Mouse (Mus musculus) heart, embryonic 14.5 days (tissue): ENCODE data around the gene Apob. TPM values are rescaled to one million over a fixed set of nuclear protein-coding genes. Genes with fewer than 3 reads are reported as not detected.
A peak's percentile ranks its signal among the peaks of the same experiment; 100 is the strongest.

Experiments used
- ATAC-seq: fragments of 200-750 bp; cut with Nextera tagmentation; 2 replicates; pipeline ENCODE4 v1.8.0; 2017; ENCODE audit warnings: low read depth, moderate TSS enrichment; ENCODE audit not compliant: insufficient number of reproducible peaks, insufficient read depth, low FRiP score
- H3K27ac ChIP-seq, 2 experiments: fragments of 200-500 bp in 1 of 2; fragments of 300-500 bp in 1 of 2; sonication (generic) in 1 of 2; replicated peaks in 1 of 2; 2 replicates each; pipeline ENCODE4 v1.5.1; 2012 to 2014; ENCODE audit warnings: low read depth in 2 of 2, low read length in 2 of 2, control low read depth in 1 of 2, mild to moderate bottlenecking in 1 of 2, mixed read lengths in 1 of 2; ENCODE audit not compliant: control insufficient read depth in 1 of 2, insufficient read depth in 1 of 2
- H3K27me3 ChIP-seq: fragments of 300-500 bp; sonication (generic); 2 replicates; pipeline ENCODE4 v1.6.1; 2014; ENCODE audit warnings: mild to moderate bottlenecking, low read length, control low read depth; ENCODE audit not compliant: control insufficient read depth, insufficient read depth
- H3K36me3 ChIP-seq: fragments of 300-500 bp; sonication (generic); 2 replicates; pipeline ENCODE4 v1.6.1; 2014; ENCODE audit warnings: mild to moderate bottlenecking, control low read depth, low read length, mixed read lengths; ENCODE audit not compliant: control insufficient read depth, insufficient read depth
- H3K4me1 ChIP-seq, 2 experiments: fragments of 200-500 bp in 1 of 2; fragments of 300-500 bp in 1 of 2; sonication (generic) in 1 of 2; 2 replicates each; pipeline ENCODE4 v1.6.1; 2012 to 2014; ENCODE audit warnings: low read length in 2 of 2, control low read depth in 1 of 2, mixed read lengths in 1 of 2; ENCODE audit not compliant: control insufficient read depth in 2 of 2, insufficient read depth in 2 of 2
- H3K4me2 ChIP-seq: fragments of 300-500 bp; sonication (generic); 2 replicates; pipeline ENCODE4 v1.6.1; 2014; ENCODE audit warnings: mild to moderate bottlenecking, low read length
- H3K4me3 ChIP-seq, 2 experiments: fragments of 200-500 bp in 1 of 2; fragments of 300-500 bp in 1 of 2; sonication (generic) in 1 of 2; 2 replicates each; pipeline ENCODE4 v1.5.1; 2012 to 2014; ENCODE audit warnings: low read length in 2 of 2, mild to moderate bottlenecking in 2 of 2, control low read depth in 1 of 2, low read depth in 1 of 2, moderate library complexity in 1 of 2; ENCODE audit not compliant: control insufficient read depth in 1 of 2, insufficient read depth in 1 of 2
- H3K9ac ChIP-seq: fragments of 300-500 bp; sonication (generic); 2 replicates; pipeline ENCODE4 v1.6.1; 2014; ENCODE audit warnings: mild to moderate bottlenecking, low read length
- H3K9me3 ChIP-seq: fragments of 300-500 bp; sonication (generic); 2 replicates; pipeline ENCODE4 v1.6.1; 2016; ENCODE audit warnings: low read length, control low read depth; ENCODE audit not compliant: control insufficient read depth
- WGBS: fragments of 180-500 bp; shearing (Covaris S2); extraction: QIAGEN DNeasy Blood & Tissue Kit; methylation state at CpG from one replicate; pipeline ENCODE4 v1.1.7; 2014; 5-methylcytosine and 5-hydroxymethylcytosine counted together
- polyA plus RNA-seq: library from polyadenylated mRNA; unstranded; fragments of >200 nt; fragmentation: Nextera tagmentation; extraction: Ambion mirVana; gene quantifications from 2 replicates; pipeline ENCODE4 v1.2.1, GENCODE M21; 2014

Gene Apob
- polyA plus RNA-seq, 1 experiment from 2014 or later, result 0.22 TPM

- no peak for ATAC-seq
- no peaks in the 10 kb centered on the region for H3K27me3 ChIP-seq
- H3K36me3 ChIP-seq, result no peaks in the 10 kb centered on the region
- H3K27ac ChIP-seq, result no peak overlapping the region
- no peaks in the 10 kb centered on the region for H3K9me3 ChIP-seq
- no peak overlapping the region for H3K4me3 ChIP-seq
- 79% methylated on average over 2 of the region's 2 CpGs for WGBS
- no peak overlapping the region for H3K4me2 ChIP-seq
- H3K9ac ChIP-seq, result no peak overlapping the region
- H3K4me1 ChIP-seq, result no peaks in the 10 kb centered on the region; a peak in 1 of 4 replicates
Observed at GRCm38 (mm10) chr12:7970301-7970700, 7.1 kb upstream of the Apob start.

GRCm38 (mm10) chr12:7970817-7971216 is 6.6 kb upstream of the Apob start:
- no peak overlapping the region for H3K4me2 ChIP-seq

GRCm38 (mm10) chr12:7971736-7972135 is 5.7 kb upstream of the Apob start:
- no peak for ATAC-seq
- WGBS, result 89% methylated on average over 2 of the region's 2 CpGs

More at GRCm38 (mm10) chr12:7970817-7971216, 6.6 kb upstream of the Apob start:
- 79% methylated on average over 3 of the region's 3 CpGs for WGBS
- Histone ChIP-seq H3K9me3 (no peaks in the 10 kb centered on the region), H3K36me3 (no peaks in the 10 kb centered on the region), H3K9ac (no peak overlapping the region), H3K27me3 (no peaks in the 10 kb centered on the region), H3K4me3 (no peak overlapping the region), H3K4me1 (no peaks in the 10 kb centered on the region; a peak in 1 of 4 replicates), H3K27ac (no peak overlapping the region)
- no peak for ATAC-seq

GRCm38 (mm10) chr12:7973773-7974322 is 3.6 kb upstream of the Apob start:
- H3K27me3 ChIP-seq, result no peaks in the 10 kb centered on the region
- H3K4me1 ChIP-seq, result no peaks in the 10 kb centered on the region
- no peak overlapping the region for H3K9ac ChIP-seq
- no peaks in the 10 kb centered on the region for H3K36me3 ChIP-seq
- no peak for ATAC-seq
- no peak overlapping the region for H3K4me2 ChIP-seq
- 61% methylated on average over 5 of the region's 5 CpGs for WGBS
- no peaks in the 10 kb centered on the region for H3K9me3 ChIP-seq
- no peak overlapping the region for H3K4me3 ChIP-seq
- H3K27ac ChIP-seq, result no peak overlapping the region

More at GRCm38 (mm10) chr12:7971736-7972135, 5.7 kb upstream of the Apob start:
- Histone ChIP-seq H3K27me3 (no peaks in the 10 kb centered on the region), H3K4me2 (no peak overlapping the region), H3K9me3 (no peaks in the 10 kb centered on the region), H3K9ac (no peak overlapping the region), H3K4me1 (no peaks in the 10 kb centered on the region; a peak in 1 of 4 replicates), H3K27ac (no peak overlapping the region), H3K36me3 (no peaks in the 10 kb centered on the region), H3K4me3 (no peak overlapping the region)

- H3K36me3 ChIP-seq, result no peaks in the 10 kb centered on the region
- peak overlapping the region; percentile 37; the same call in 1 of the 2 replicates for H3K4me2 ChIP-seq
- WGBS, result 44% methylated on average over 13 of the region's 13 CpGs
- ATAC-seq, result no peak
- H3K27ac ChIP-seq, result no peak overlapping the region
- no peak overlapping the region for H3K9ac ChIP-seq
- H3K4me3 ChIP-seq, result no peak overlapping the region
- no peaks in the 10 kb centered on the region for H3K9me3 ChIP-seq
- H3K4me1 ChIP-seq, result no peaks in the 10 kb centered on the region
- no peaks in the 10 kb centered on the region for H3K27me3 ChIP-seq
Observed at GRCm38 (mm10) chr12:7978190-7978884, 889 bp downstream of the Apob start.

- no peak overlapping the region for H3K4me2 ChIP-seq
- ATAC-seq, result no peak
- no peak overlapping the region for H3K27ac ChIP-seq
- no peaks in the 10 kb centered on the region for H3K27me3 ChIP-seq
- no peaks in the 10 kb centered on the region for H3K36me3 ChIP-seq
- H3K4me3 ChIP-seq, result no peak overlapping the region
- 65% methylated on average over 1 of the region's 1 CpGs for WGBS
- no peaks in the 10 kb centered on the region for H3K9me3 ChIP-seq
- H3K4me1 ChIP-seq, result no peaks in the 10 kb centered on the region
- H3K9ac ChIP-seq, result no peak overlapping the region
Observed at GRCm38 (mm10) chr12:7984411-7984810, 7.0 kb downstream of the Apob start.

- Histone ChIP-seq H3K4me3 (no peak overlapping the region), H3K9me3 (no peaks in the 10 kb centered on the region), H3K36me3 (no peaks in the 10 kb centered on the region), H3K9ac (no peak overlapping the region), H3K4me2 (no peak overlapping the region), H3K27ac (no peak overlapping the region), H3K27me3 (no peaks in the 10 kb centered on the region), H3K4me1 (no peaks in the 10 kb centered on the region)
- no peak for ATAC-seq
- 10% methylated on average over 3 of the region's 3 CpGs for WGBS
Observed at GRCm38 (mm10) chr12:7990804-7991203, 13.4 kb downstream of the Apob start.
